Mouse (Mus musculus) testis, adult 2 months (tissue): ENCODE data around the gene Ppy.

Experiments
- CTCF ChIP-seq: fragments of 200-500 bp; IDR thresholded peaks from 2 replicates; pipeline ENCODE4 v1.5.1; 2012; ENCODE audit warnings: low read depth, mild to moderate bottlenecking, inconsistent platforms, low read length, moderate library complexity; ENCODE audit not compliant: control insufficient read depth, insufficient read depth, insufficient replicate concordance
- POLR2A ChIP-seq: fragments of 200-500 bp; IDR thresholded peaks from 2 replicates; pipeline ENCODE4 v1.6.1; 2012; ENCODE audit warnings: low read depth, mild to moderate bottlenecking, inconsistent platforms, low read length, moderate library complexity; ENCODE audit not compliant: control insufficient read depth

GRCm38 (mm10) chr11:102070426-102070825, 30.7 kb downstream of the Ppy start:
- TF ChIP-seq CTCF (no peak), POLR2A (no peak)
